Mouse (Mus musculus): Measurements from ENCODE around the gene Armc10. TPM values are rescaled to one million over a fixed set of nuclear protein-coding genes. Genes with fewer than 3 reads are reported as not detected.

Gene Armc10
- polyA plus RNA-seq, 1 experiment from 2014 or later = 58.7 TPM

Other genes starting within 250 kb of the Armc10 start
- 0.95 and 1.4 TPM in 2 replicates for gene Ccdc146, start 221.1 kb upstream of the Armc10 start, polyA plus RNA-seq (2014; fragmentation: Nextera tagmentation; extraction: Ambion mirVana)
- 9.5 and 10.8 TPM in 2 replicates for gene Fam185a, start 220.9 kb upstream of the Armc10 start, polyA plus RNA-seq (2014; fragmentation: Nextera tagmentation; extraction: Ambion mirVana)
- gene Lrrc17, start 102.3 kb upstream of the Armc10 start, polyA plus RNA-seq (2014; fragmentation: Nextera tagmentation; extraction: Ambion mirVana) = 8.3 and 8.6 TPM in 2 replicates
- gene Fbxl13, start 179 bp upstream of the Armc10 start, polyA plus RNA-seq (2014; fragmentation: Nextera tagmentation; extraction: Ambion mirVana) = 0.20 TPM in 2 replicates
- gene Napepld, start 55.6 kb downstream of the Armc10 start, polyA plus RNA-seq (2014; fragmentation: Nextera tagmentation; extraction: Ambion mirVana) = 2.3 and 3.0 TPM in 2 replicates
- 74.8 and 82.5 TPM in 2 replicates for gene Pmpcb, start 91.3 kb downstream of the Armc10 start, polyA plus RNA-seq (2014; fragmentation: Nextera tagmentation; extraction: Ambion mirVana)
- 64.5 and 65.9 TPM in 2 replicates for gene Dnajc2, start 139.4 kb downstream of the Armc10 start, polyA plus RNA-seq (2014; fragmentation: Nextera tagmentation; extraction: Ambion mirVana)
- gene Psmc2, start 139.5 kb downstream of the Armc10 start, polyA plus RNA-seq (2014; fragmentation: Nextera tagmentation; extraction: Ambion mirVana) = 180 and 182 TPM in 2 replicates
- gene Slc26a5, start 219.8 kb downstream of the Armc10 start, polyA plus RNA-seq (2014; fragmentation: Nextera tagmentation; extraction: Ambion mirVana) = 0.21 and 0.31 TPM in 2 replicates

Data from hindbrain, embryonic 14.5 days (tissue).